Mouse (Mus musculus) heart, postnatal 0 days (tissue): ENCODE measurements around the gene Fam129a. TPM values are rescaled to one million over a fixed set of nuclear protein-coding genes. Genes with fewer than 3 reads are reported as not detected.

Source experiments
- ATAC-seq: fragments of 200-750 bp; cut with Nextera tagmentation; 2 replicates; pipeline ENCODE4 v1.8.0; 2017; ENCODE audit warnings: low read depth, moderate number of reproducible peaks, moderate library complexity; ENCODE audit not compliant: insufficient read depth
- DNase-seq: peaks from one replicate; pipeline ENCODE4 v3.0.0-alpha.2; 2016; ENCODE audit warnings: low spot score
- H3K27ac ChIP-seq: fragments of 300-500 bp; sonication (generic); 2 replicates; pipeline ENCODE4 v1.5.1; 2014; ENCODE audit warnings: low read depth, mild to moderate bottlenecking
- H3K27me3 ChIP-seq: fragments of 300-500 bp; sonication (generic); 2 replicates; pipeline ENCODE4 v1.6.1; 2014; ENCODE audit warnings: low read length, mixed read lengths; ENCODE audit not compliant: control insufficient read depth, insufficient read depth
- H3K36me3 ChIP-seq: fragments of 300-500 bp; sonication (generic); replicated peaks from 2 replicates; pipeline ENCODE4 v1.6.1; 2014; ENCODE audit warnings: low read length, mixed read lengths; ENCODE audit not compliant: control insufficient read depth, insufficient read depth
- H3K4me1 ChIP-seq: fragments of 300-500 bp; sonication (generic); 2 replicates; pipeline ENCODE4 v1.6.1; 2014; ENCODE audit warnings: antibody characterized with exemption; ENCODE audit not compliant: control insufficient read depth, insufficient read depth
- H3K4me2 ChIP-seq: fragments of 300-500 bp; sonication (generic); 2 replicates; pipeline ENCODE4 v1.6.1; 2014; ENCODE audit warnings: low read depth, mild to moderate bottlenecking, low read length, moderate library complexity
- H3K4me3 ChIP-seq: fragments of 300-500 bp; sonication (generic); 2 replicates; pipeline ENCODE4 v1.5.1; 2014; ENCODE audit warnings: low read depth, low read length
- H3K9ac ChIP-seq: fragments of 300-500 bp; sonication (generic); replicated peaks from 2 replicates; pipeline ENCODE4 v1.6.1; 2014; ENCODE audit warnings: low read depth, low read length, mixed read lengths
- H3K9me3 ChIP-seq: fragments of 300-500 bp; sonication (generic); replicated peaks from 2 replicates; pipeline ENCODE4 v1.6.1; 2016; ENCODE audit warnings: low read length; ENCODE audit not compliant: control insufficient read depth
- CTCF ChIP-seq: IDR thresholded peaks from 2 replicates; pipeline ENCODE4 v1.5.1; 2016; ENCODE audit warnings: antibody characterized with exemption, control low read depth, low read depth
- EP300 ChIP-seq: IDR thresholded peaks from 2 replicates; pipeline ENCODE4 v1.6.1; 2016; ENCODE audit warnings: antibody characterized with exemption, low read depth
- WGBS: fragments of 180-500 bp; shearing (Covaris S2); extraction: QIAGEN DNeasy Blood & Tissue Kit; methylation state at CpG from one replicate; pipeline ENCODE4 v1.1.7; 2014; 5-methylcytosine and 5-hydroxymethylcytosine counted together
- polyA plus RNA-seq: library from polyadenylated mRNA; unstranded; fragments of >200 nt; fragmentation: Nextera tagmentation; extraction: Ambion mirVana; gene quantifications from 2 replicates; pipeline ENCODE4 v1.2.1, GENCODE M21; 2015
- total RNA-seq: library from RNA; depleted of rRNA; stranded (reverse); fragments of >200 nt; gene quantifications from 2 replicates; pipeline ENCODE4 v1.2.3, GENCODE M21; 2014; ENCODE audit warnings: low replicate concordance

Gene Fam129a
- total and polyA plus RNA-seq, 2 experiments from 2014 or later = 14.1 to 64.3 TPM

GRCm38 (mm10) chr1:151624442-151625226 lies 53.6 kb downstream of the Fam129a start:
- WGBS = 83% methylated on average over 3 of the region's 3 CpGs
- Histone ChIP-seq H3K9ac (no peak overlapping the region), H3K4me1 (peaks cover 7% of the 10 kb centered on the region), H3K27me3 (no peaks in the 10 kb centered on the region), H3K36me3 (no peaks in the 10 kb centered on the region), H3K27ac (no peak overlapping the region), H3K4me3 (no peak overlapping the region), H3K9me3 (no peaks in the 10 kb centered on the region), H3K4me2 (no peak overlapping the region)
- TF ChIP-seq CTCF = no peak
- no peak for TF ChIP-seq EP300
- DNase-seq (no peak), ATAC-seq (no peak)

GRCm38 (mm10) chr1:151625260-151625659 lies 54.3 kb downstream of the Fam129a start:
- WGBS = 91% methylated on average over 4 of the region's 4 CpGs
- H3K4me3 ChIP-seq = no peak overlapping the region
- H3K27me3 ChIP-seq = no peaks in the 10 kb centered on the region
- DNase-seq (no peak), ATAC-seq (no peak)
- H3K9ac ChIP-seq = no peak overlapping the region
- H3K36me3 ChIP-seq = no peaks in the 10 kb centered on the region
- H3K4me1 ChIP-seq = 0 out of 2 replicates have a peak, but pooled peaks cover 3% of the 10 kb centered on the region
- H3K4me2 ChIP-seq = no peak overlapping the region
- H3K27ac ChIP-seq = no peak overlapping the region
- H3K9me3 ChIP-seq = no peaks in the 10 kb centered on the region
- TF ChIP-seq CTCF (no peak), EP300 (no peak)

- H3K36me3 ChIP-seq = no peaks in the 10 kb centered on the region
- no peak overlapping the region for H3K4me2 ChIP-seq
- H3K4me3 ChIP-seq = no peak overlapping the region
- no peaks in the 10 kb centered on the region for H3K27me3 ChIP-seq
- ATAC-seq = no peak
- no peak for TF ChIP-seq CTCF
- no peak for TF ChIP-seq EP300
- no peak for DNase-seq
- H3K4me1 ChIP-seq = 0 out of 2 replicates have a peak, but pooled peaks cover 3% of the 10 kb centered on the region
- 76% methylated on average over 2 of the region's 2 CpGs for WGBS
- no peak overlapping the region for H3K27ac ChIP-seq
- H3K9ac ChIP-seq = no peak overlapping the region
- H3K9me3 ChIP-seq = no peaks in the 10 kb centered on the region
Measured at GRCm38 (mm10) chr1:151625690-151626089, 54.7 kb downstream of the Fam129a start.

- no peak for DNase-seq
- Histone ChIP-seq H3K27me3 (no peaks in the 10 kb centered on the region), H3K27ac (no peak overlapping the region), H3K36me3 (no peaks in the 10 kb centered on the region), H3K9me3 (no peaks in the 10 kb centered on the region), H3K4me1 (peaks cover 6% of the 10 kb centered on the region), H3K4me3 (no peak overlapping the region), H3K9ac (no peak overlapping the region), H3K4me2 (no peak overlapping the region)
- no peak for ATAC-seq
- WGBS = 95% methylated on average over 4 of the region's 4 CpGs
- TF ChIP-seq CTCF (no peak), EP300 (no peak)
Measured at GRCm38 (mm10) chr1:151626631-151627030, 55.6 kb downstream of the Fam129a start.

- Histone ChIP-seq H3K36me3 (no peaks in the 10 kb centered on the region), H3K4me3 (no peak overlapping the region), H3K27ac (no peak overlapping the region), H3K27me3 (no peaks in the 10 kb centered on the region), H3K9ac (no peak overlapping the region), H3K4me2 (no peak overlapping the region), H3K4me1 (peaks cover 12% of the 10 kb centered on the region), H3K9me3 (no peaks in the 10 kb centered on the region)
- WGBS = 77% methylated on average over 3 of the region's 3 CpGs
- ATAC-seq (no peak), DNase-seq (no peak)
- TF ChIP-seq EP300 (no peak), CTCF (no peak)
Measured at GRCm38 (mm10) chr1:151627141-151627540, 56.2 kb downstream of the Fam129a start.
